Mouse (Mus musculus): ENCODE results near the gene Spats2.

DNA sequence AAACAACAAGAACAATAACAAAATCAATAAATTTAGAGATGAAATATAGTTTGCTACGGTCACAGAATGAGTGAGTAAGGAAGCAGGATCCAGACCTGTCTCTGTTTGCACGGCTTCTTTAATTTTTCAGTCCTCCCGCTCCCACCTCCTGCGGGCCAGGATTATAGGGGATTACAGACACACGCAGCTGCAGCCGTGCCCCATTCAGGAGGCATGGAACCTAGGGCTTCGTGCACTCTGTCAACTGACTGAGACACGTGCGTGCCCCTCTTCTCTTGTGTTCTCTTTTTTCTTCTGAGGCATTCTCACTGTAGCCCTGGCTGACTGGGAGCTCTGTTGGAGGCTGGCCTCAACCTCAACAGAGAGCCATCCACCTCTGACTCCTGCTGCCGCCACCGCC is 3.7 kb downstream of the Spats2 start:
- no peak for TF ChIP-seq CTCF (IDR thresholded peaks at IDR 0.05; ENCODE audit: borderline replicate concordance, insufficient read depth, low read length)
- TF ChIP-seq POLR2A (IDR thresholded peaks at IDR 0.05; ENCODE audit: low read depth, low read length) = no peak
